Mouse (Mus musculus) brown adipose tissue, adult 24 weeks (tissue): ENCODE measurements around the gene Ddx23. TPM values are rescaled to one million over a fixed set of nuclear protein-coding genes. Genes with fewer than 3 reads are reported as not detected.

Experiments
- H3K27ac ChIP-seq: fragments of 200-500 bp; replicated peaks from 2 replicates; pipeline ENCODE4 v1.5.1; 2012; ENCODE audit warnings: low read depth, mild to moderate bottlenecking, low read length
- H3K4me1 ChIP-seq: fragments of 200-500 bp; 2 replicates; pipeline ENCODE4 v1.6.1; 2012; ENCODE audit warnings: low read length, mixed read lengths; ENCODE audit not compliant: control insufficient read depth, insufficient read depth, insufficient read length
- H3K4me3 ChIP-seq: fragments of 200-500 bp; 2 replicates; pipeline ENCODE4 v1.5.1; 2012; ENCODE audit warnings: low read depth, mild to moderate bottlenecking, low read length, moderate library complexity; ENCODE audit not compliant: insufficient read depth
- polyA plus RNA-seq: library from polyadenylated mRNA; stranded (reverse); fragments of >200 nt; gene quantifications from 2 replicates; pipeline ENCODE4 v1.2.4, GENCODE M21; 2012; ENCODE audit not compliant: missing spikeins, insufficient read depth, insufficient read length

The Ddx23 gene
- polyA plus RNA-seq = 28.1 and 50.7 TPM in 2 replicates

GRCm38 (mm10) chr15:98662567-98663545, at the start of gene Ddx23:
Gene Ddx23 (minus strand): TSS chr15:98662894.
- H3K4me3 ChIP-seq = peak within 1 kb of the TSS; percentile 77
- H3K27ac ChIP-seq = peak within 1 kb of the TSS; percentile 95
- no peaks in the 10 kb centered on the region for H3K4me1 ChIP-seq

GRCm38 (mm10) chr15:98710442-98710841, 47.7 kb upstream of the Ddx23 start:
- no peak overlapping the region for H3K27ac ChIP-seq
- H3K4me1 ChIP-seq = no peaks in the 10 kb centered on the region
- no peak overlapping the region for H3K4me3 ChIP-seq

- Histone ChIP-seq H3K27ac (no peak within 1 kb of the TSS), H3K4me3 (peak within 1 kb of the TSS; percentile 54), H3K4me1 (no peaks in the 10 kb centered on the region)
Measured at GRCm38 (mm10) chr15:98707766-98708372, 45.2 kb upstream of the Ddx23 start, which contains the start of gene Ccdc65. Gene Ccdc65 (plus strand): TSS chr15:98708207.

GRCm38 (mm10) chr15:98704312-98704711, 41.6 kb upstream of the Ddx23 start:
- H3K4me1 ChIP-seq = no peaks in the 10 kb centered on the region
- H3K4me3 ChIP-seq = no peak overlapping the region
- H3K27ac ChIP-seq = no peak overlapping the region

- Histone ChIP-seq H3K27ac (no peak overlapping the region), H3K4me1 (peaks cover 7% of the 10 kb centered on the region; the same call in 1 of the 2 replicates), H3K4me3 (no peak overlapping the region; the same call in 1 of the 2 replicates)
Measured at GRCm38 (mm10) chr15:98699190-98700105, 36.8 kb upstream of the Ddx23 start.

- H3K27ac ChIP-seq = peak overlapping the region; percentile 65
- H3K4me3 ChIP-seq = peak overlapping the region; percentile 14; the same call in 1 of the 2 replicates
- peaks cover 11% of the 10 kb centered on the region for H3K4me1 ChIP-seq
Measured at GRCm38 (mm10) chr15:98696216-98696615, 33.5 kb upstream of the Ddx23 start.

- Histone ChIP-seq H3K4me1 (peaks cover 11% of the 10 kb centered on the region), H3K27ac (peak overlapping the region; percentile 65), H3K4me3 (peak overlapping the region; percentile 14; the same call in 1 of the 2 replicates)
Measured at GRCm38 (mm10) chr15:98695726-98696125, 33.0 kb upstream of the Ddx23 start.

GRCm38 (mm10) chr15:98692171-98692715, 29.5 kb upstream of the Ddx23 start:
- peak overlapping the region; percentile 94 for H3K27ac ChIP-seq
- H3K4me3 ChIP-seq = no peak overlapping the region
- peaks cover 11% of the 10 kb centered on the region for H3K4me1 ChIP-seq

GRCm38 (mm10) chr15:98691486-98692147, 28.9 kb upstream of the Ddx23 start:
- Histone ChIP-seq H3K4me1 (peaks cover 11% of the 10 kb centered on the region), H3K27ac (peak overlapping the region; percentile 94), H3K4me3 (no peak overlapping the region)

- Histone ChIP-seq H3K27ac (no peak overlapping the region), H3K4me1 (peaks cover 4% of the 10 kb centered on the region; the same call in 1 of the 2 replicates), H3K4me3 (no peak overlapping the region)
Measured at GRCm38 (mm10) chr15:98689682-98690081, 27.0 kb upstream of the Ddx23 start.

- Histone ChIP-seq H3K27ac (no peak overlapping the region), H3K4me1 (no peaks in the 10 kb centered on the region), H3K4me3 (no peak overlapping the region)
Measured at GRCm38 (mm10) chr15:98685926-98686325, 23.2 kb upstream of the Ddx23 start.

- Histone ChIP-seq H3K4me1 (no peaks in the 10 kb centered on the region), H3K4me3 (no peak overlapping the region), H3K27ac (no peak overlapping the region)
Measured at GRCm38 (mm10) chr15:98683746-98684145, 21.1 kb upstream of the Ddx23 start.

GRCm38 (mm10) chr15:98683177-98683576, 20.5 kb upstream of the Ddx23 start:
- no peak overlapping the region for H3K27ac ChIP-seq
- H3K4me3 ChIP-seq = no peak overlapping the region
- no peaks in the 10 kb centered on the region for H3K4me1 ChIP-seq

- Histone ChIP-seq H3K4me3 (no peak overlapping the region), H3K27ac (no peak overlapping the region), H3K4me1 (no peaks in the 10 kb centered on the region)
Measured at GRCm38 (mm10) chr15:98681633-98682032, 18.9 kb upstream of the Ddx23 start.
